Mouse (Mus musculus) lung, adult 2 months (tissue): ENCODE results near the gene Usp39.

Experiments used
- CTCF ChIP-seq: fragments of 200-500 bp; IDR thresholded peaks from 2 replicates; pipeline ENCODE4 v1.5.1; 2011; ENCODE audit warnings: mild to moderate bottlenecking, low read length, control low read depth; ENCODE audit not compliant: insufficient read depth
- POLR2A ChIP-seq: fragments of 200-500 bp; IDR thresholded peaks from 2 replicates; pipeline ENCODE4 v1.6.1; 2011; ENCODE audit warnings: low read depth, mild to moderate bottlenecking, control low read depth, low read length, borderline replicate concordance; ENCODE audit errors: extremely low read depth

DNA sequence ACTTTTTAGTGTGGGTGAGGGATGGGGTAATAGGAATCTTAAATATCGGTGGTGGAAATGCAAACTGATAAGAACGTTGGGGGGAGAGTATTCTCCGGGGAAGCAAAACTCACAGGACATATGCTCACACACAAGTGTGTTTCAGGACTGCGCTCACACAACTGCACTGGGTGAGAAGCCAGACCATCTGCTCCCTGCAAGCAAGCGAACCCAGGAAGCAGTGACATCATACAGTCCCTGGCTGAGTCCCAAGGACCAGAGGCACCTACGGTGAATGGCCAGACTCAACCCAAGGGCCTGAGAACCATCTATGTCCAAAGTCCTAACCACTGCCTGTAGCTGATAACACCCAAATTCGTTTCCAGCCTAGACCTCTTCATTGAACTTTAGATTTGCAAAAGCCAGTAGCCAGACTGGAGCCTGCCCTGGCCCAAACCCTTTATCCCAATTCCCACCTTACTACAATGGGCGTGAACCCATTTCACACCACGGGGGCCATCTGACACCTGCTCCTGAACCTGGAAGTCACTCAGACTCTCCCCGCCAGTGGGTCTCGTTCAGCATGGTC, 73.9 kb downstream of the Usp39 start:
- TF ChIP-seq POLR2A, result no peak
- TF ChIP-seq CTCF, result no peak
